Mouse (Mus musculus): ENCODE results near the gene Fam124a. TPM values are rescaled to one million over a fixed set of nuclear protein-coding genes. Genes with fewer than 3 reads are reported as not detected.

Fam124a gene
- total RNA-seq, 2 experiments from 2014 or later = 96.3 to 104 TPM

GRCm38 (mm10) chr14:62655996-62656395 lies 100.5 kb downstream of the Fam124a start:
- intact Hi-C loops (cut with DNase I) = no loop called here
- no peak for DNase-seq

DNA sequence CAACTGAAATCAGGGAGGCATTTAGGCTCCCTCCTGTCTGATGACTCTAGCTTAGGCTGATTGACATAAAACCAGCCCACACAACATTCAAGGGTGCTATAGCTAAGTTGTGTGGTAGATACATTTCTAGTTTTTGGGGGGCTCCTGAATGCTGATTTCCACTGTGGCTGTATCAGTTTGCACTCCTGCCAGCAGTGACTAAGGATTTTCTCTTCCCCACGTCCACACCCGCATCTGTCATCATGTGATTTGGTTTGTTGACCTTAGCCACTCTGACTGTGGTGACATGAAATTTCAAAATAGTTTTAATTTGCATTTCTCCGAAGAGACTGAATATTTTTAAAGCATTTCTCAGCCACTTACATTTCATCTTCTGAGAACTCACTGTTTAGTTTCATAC lies 101.9 kb downstream of the Fam124a start:
- intact Hi-C loops (cut with DNase I) = no loop called here
- DNase-seq = no peak

Other genes starting within 250 kb of the Fam124a start
- gene Gucy1b2, start 99.4 kb upstream of the Fam124a start, total RNA-seq (2021) = 1 to 10 TPM in 1 of 2 experiments, under 1 TPM in 1; 0.74 to 1.3 TPM
- gene Gm4131, start 11.2 kb downstream of the Fam124a start, total RNA-seq (2021) = not detected
- gene Serpine3, start 107.9 kb downstream of the Fam124a start, total RNA-seq (2021) = under 1 TPM in 1 of 2 experiments, not detected in 1; 0.28 TPM
- 10 to 100 TPM; 35.8 to 37.6 TPM for gene Ints6, start 205.4 kb downstream of the Fam124a start, total RNA-seq (2021)